Mouse (Mus musculus) R1 (cell line): ENCODE results near the gene Gda.

ENCODE experiments used
- DNase-seq: peaks from one replicate; pipeline ENCODE4 v3.0.0-alpha.2; 2018; ENCODE audit warnings: low read depth, low spot score

The Gda gene

GRCm38 (mm10) chr19:21473345-21473744 lies at the start of gene Gda:
Gda (minus strand) TSS chr19:21473445.
- DNase-seq: no peak

GRCm38 (mm10) chr19:21520280-21520679 lies 47.0 kb upstream of the Gda start:
- DNase-seq: no peak

- peak; percentile 52 for DNase-seq
Measured at GRCm38 (mm10) chr19:21510116-21510515, 36.9 kb upstream of the Gda start.

GRCm38 (mm10) chr19:21507561-21508232 lies 34.5 kb upstream of the Gda start:
- no peak for DNase-seq

GRCm38 (mm10) chr19:21507133-21507532 lies 33.9 kb upstream of the Gda start:
- no peak for DNase-seq

GRCm38 (mm10) chr19:21504716-21505115 lies 31.5 kb upstream of the Gda start:
- no peak for DNase-seq

GRCm38 (mm10) chr19:21499394-21499983 lies 26.2 kb upstream of the Gda start:
- DNase-seq: no peak

GRCm38 (mm10) chr19:21495817-21496216 lies 22.6 kb upstream of the Gda start:
- DNase-seq: no peak

GRCm38 (mm10) chr19:21493807-21494521 lies 20.7 kb upstream of the Gda start:
- DNase-seq: no peak

GRCm38 (mm10) chr19:21491391-21491790 lies 18.1 kb upstream of the Gda start:
- no peak for DNase-seq

- DNase-seq: no peak
Measured at GRCm38 (mm10) chr19:21487124-21487944, 14.1 kb upstream of the Gda start.

GRCm38 (mm10) chr19:21482096-21482495 lies 8.9 kb upstream of the Gda start:
- no peak for DNase-seq

GRCm38 (mm10) chr19:21481031-21481430 lies 7.8 kb upstream of the Gda start:
- DNase-seq: no peak

GRCm38 (mm10) chr19:21480053-21480419 lies 6.8 kb upstream of the Gda start:
- DNase-seq: no peak

- DNase-seq: peak; percentile 6
Measured at GRCm38 (mm10) chr19:21479183-21480052, 6.2 kb upstream of the Gda start.

- no peak for DNase-seq
Measured at GRCm38 (mm10) chr19:21478538-21478937, 5.3 kb upstream of the Gda start.

- no peak for DNase-seq
Measured at GRCm38 (mm10) chr19:21477780-21478179, 4.5 kb upstream of the Gda start.

- no peak for DNase-seq
Measured at GRCm38 (mm10) chr19:21476782-21477181, 3.5 kb upstream of the Gda start.

- DNase-seq: peak; percentile 68
Measured at GRCm38 (mm10) chr19:21472121-21472780, 994 bp downstream of the Gda start.

GRCm38 (mm10) chr19:21461221-21461960 lies 11.9 kb downstream of the Gda start:
- no peak for DNase-seq
